Mouse (Mus musculus): ENCODE results near the gene Fam53a. TPM values are rescaled to one million over a fixed set of nuclear protein-coding genes. Genes with fewer than 3 reads are reported as not detected.

Gene Fam53a
- total RNA-seq, 2 experiments from 2014 or later, result 21.8 to 24.2 TPM

Other genes starting within 250 kb of the Fam53a start
- gene Nkx1-1, start 195.7 kb downstream of the Fam53a start, total RNA-seq (2021), result not detected
- 1 to 10 TPM in 1 of 2 experiments, under 1 TPM in 1; 0.67 to 1.1 TPM for gene Gm9903, start 290 bp upstream of the Fam53a start, total RNA-seq (2021)
- gene Slbp, start 22.9 kb upstream of the Fam53a start, total RNA-seq (2021), result 10 to 100 TPM; 26.1 to 28.3 TPM
- 1 to 10 TPM; 4.2 to 6.5 TPM for gene Tacc3, start 28.5 kb upstream of the Fam53a start, total RNA-seq (2021)
- gene Tmem129, start 28.8 kb upstream of the Fam53a start, total RNA-seq (2021), result 10 to 100 TPM; 26.8 to 28.0 TPM
- 100 to 1,000 TPM; 104 to 116 TPM for gene Fgfr3, start 92.0 kb upstream of the Fam53a start, total RNA-seq (2021)
- 100 to 1,000 TPM in 1 of 2 experiments, 10 to 100 TPM in 1; 97.9 to 104 TPM for gene Letm1, start 153.2 kb upstream of the Fam53a start, total RNA-seq (2021)
- gene Nsd2, start 191.1 kb upstream of the Fam53a start, total RNA-seq (2021), result 100 to 1,000 TPM; 153 to 164 TPM